Mouse (Mus musculus) heart, adult 2 months (tissue): ENCODE measurements around the gene Fgd3. TPM values are rescaled to one million over a fixed set of nuclear protein-coding genes. Genes with fewer than 3 reads are reported as not detected.
A peak's percentile ranks its signal among the peaks of the same experiment; 100 is the strongest.

Source experiments
- DNase-seq, 2 experiments: peaks; one replicate each; pipeline ENCODE4 v3.0.0; 2021
- H3K27ac ChIP-seq: fragments of 200-600 bp; 2 replicates; pipeline ENCODE4 v1.8.1; 2022
- H3K27me3 ChIP-seq: fragments of 200-500 bp; 2 replicates; pipeline ENCODE4 v1.6.1; 2012; ENCODE audit warnings: mild to moderate bottlenecking, low read length, inconsistent platforms, mixed read lengths; ENCODE audit not compliant: control insufficient read depth, insufficient read depth
- H3K36me3 ChIP-seq: fragments of 200-500 bp; 2 replicates; pipeline ENCODE4 v1.6.1; 2012; ENCODE audit warnings: low read length, inconsistent platforms; ENCODE audit not compliant: control insufficient read depth, insufficient read depth
- H3K4me1 ChIP-seq: fragments of 200-500 bp; 2 replicates; pipeline ENCODE4 v1.6.1; 2011; ENCODE audit warnings: low read length; ENCODE audit not compliant: control insufficient read depth, insufficient read depth
- H3K4me3 ChIP-seq: fragments of 200-600 bp; 2 replicates; pipeline ENCODE4 v1.8.1; 2022
- H3K79me2 ChIP-seq: fragments of 200-500 bp; replicated peaks from 2 replicates; pipeline ENCODE4 v1.6.1; 2012; ENCODE audit warnings: mild to moderate bottlenecking, inconsistent platforms, low read length, moderate library complexity, mixed read lengths; ENCODE audit not compliant: control insufficient read depth, insufficient read depth
- H3K9ac ChIP-seq: fragments of 200-500 bp; 2 replicates; pipeline ENCODE4 v1.6.1; 2012; ENCODE audit warnings: low read depth, mild to moderate bottlenecking, control low read depth, inconsistent platforms, low read length, mixed read lengths
- CTCF ChIP-seq: fragments of 200-600 bp; IDR thresholded peaks from 2 replicates; pipeline ENCODE4 v1.8.1; 2022; ENCODE audit warnings: antibody characterized with exemption, mild to moderate bottlenecking, moderate library complexity
- EP300 ChIP-seq: fragments of 200-500 bp; IDR thresholded peaks from 2 replicates; pipeline ENCODE4 v1.6.1; 2011; ENCODE audit warnings: low read depth, low read length, control low read depth; ENCODE audit not compliant: insufficient read depth
- POLR2A ChIP-seq: fragments of 200-500 bp; IDR thresholded peaks from 2 replicates; pipeline ENCODE4 v1.6.1; 2011; ENCODE audit warnings: mild to moderate bottlenecking, low read depth, low read length, control low read depth; ENCODE audit not compliant: insufficient read depth
- WGBS: fragments of 180-500 bp; shearing (Covaris S2); methylation state at CpG from one replicate; pipeline ENCODE4 v1.1.7; 2018; 5-methylcytosine and 5-hydroxymethylcytosine counted together
- intact Hi-C: fragments of 180-260 bp; cut with DNase I; formaldehyde crosslinking; loops from one replicate; pipeline ENCODE4 v1.15.1; 2025
- polyA plus RNA-seq: library from polyadenylated mRNA; depleted of rRNA; stranded (reverse); fragments of >200 nt; gene quantifications from 2 replicates; pipeline ENCODE4 v1.2.3, GENCODE M21; 2012
- total RNA-seq, 2 experiments: library from RNA; stranded (reverse); gene quantifications; 2 replicates each; pipeline ENCODE4 v1.2.3; 2021

Fgd3 gene
- total and polyA plus RNA-seq, 3 experiments: 0.96 to 1.0 (median 0.96) TPM

GRCm38 (mm10) chr13:49238737-49239136 lies 81.4 kb downstream of the Fgd3 start:
- no peak for DNase-seq
- H3K27me3 ChIP-seq: no peaks in the 10 kb centered on the region
- no peak overlapping the region for H3K9ac ChIP-seq
- TF ChIP-seq CTCF (no peak), EP300 (no peak), POLR2A (no peak)
- no peak overlapping the region for H3K4me3 ChIP-seq
- H3K36me3 ChIP-seq: no peaks in the 10 kb centered on the region
- intact Hi-C loops: no loop called here
- no peak overlapping the region for H3K27ac ChIP-seq
- 96% methylated on average over 8 of the region's 8 CpGs for WGBS
- H3K4me1 ChIP-seq: no peaks in the 10 kb centered on the region
- no peaks in the 10 kb centered on the region for H3K79me2 ChIP-seq

DNA sequence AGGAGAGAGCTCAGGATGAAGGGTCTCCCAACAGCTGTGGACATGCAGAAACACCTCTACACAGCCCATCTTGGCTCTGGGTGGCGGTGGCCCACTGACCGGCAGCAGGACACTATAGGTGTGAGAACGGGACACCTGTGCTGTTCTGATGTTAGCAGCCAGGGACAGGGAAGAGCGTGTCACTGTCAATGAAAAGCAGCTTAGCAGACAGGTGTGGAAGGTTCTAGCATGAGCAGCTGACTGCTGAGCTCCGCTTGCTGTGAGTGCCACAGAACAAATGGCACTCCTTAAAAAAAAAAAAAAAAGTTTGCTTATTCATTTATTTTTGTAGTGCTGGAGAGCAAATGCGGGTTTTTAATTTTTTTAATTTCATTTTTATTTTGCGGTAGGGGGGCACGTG lies 82.5 kb downstream of the Fgd3 start:
- no peaks in the 10 kb centered on the region for H3K79me2 ChIP-seq
- no peaks in the 10 kb centered on the region for H3K4me1 ChIP-seq
- intact Hi-C loops: no loop called here
- WGBS: 82% methylated on average over 8 of the region's 8 CpGs
- DNase-seq: no peak
- H3K9ac ChIP-seq: no peak overlapping the region
- no peaks in the 10 kb centered on the region for H3K36me3 ChIP-seq
- no peak overlapping the region for H3K27ac ChIP-seq
- TF ChIP-seq POLR2A: no peak
- TF ChIP-seq EP300: no peak
- no peak overlapping the region for H3K4me3 ChIP-seq
- no peaks in the 10 kb centered on the region for H3K27me3 ChIP-seq

GRCm38 (mm10) chr13:49234711-49235110 lies 85.4 kb downstream of the Fgd3 start:
- no peak for DNase-seq
- Histone ChIP-seq H3K79me2 (no peaks in the 10 kb centered on the region), H3K9ac (no peak overlapping the region), H3K4me3 (no peak overlapping the region), H3K27me3 (no peaks in the 10 kb centered on the region), H3K36me3 (no peaks in the 10 kb centered on the region), H3K4me1 (no peaks in the 10 kb centered on the region), H3K27ac (no peak overlapping the region)
- WGBS: 96% methylated on average over 4 of the region's 4 CpGs
- intact Hi-C loops: no loop called here
- no peak for TF ChIP-seq POLR2A
- peak; percentile 11; the same call in 1 of the 2 replicates for TF ChIP-seq CTCF

DNA sequence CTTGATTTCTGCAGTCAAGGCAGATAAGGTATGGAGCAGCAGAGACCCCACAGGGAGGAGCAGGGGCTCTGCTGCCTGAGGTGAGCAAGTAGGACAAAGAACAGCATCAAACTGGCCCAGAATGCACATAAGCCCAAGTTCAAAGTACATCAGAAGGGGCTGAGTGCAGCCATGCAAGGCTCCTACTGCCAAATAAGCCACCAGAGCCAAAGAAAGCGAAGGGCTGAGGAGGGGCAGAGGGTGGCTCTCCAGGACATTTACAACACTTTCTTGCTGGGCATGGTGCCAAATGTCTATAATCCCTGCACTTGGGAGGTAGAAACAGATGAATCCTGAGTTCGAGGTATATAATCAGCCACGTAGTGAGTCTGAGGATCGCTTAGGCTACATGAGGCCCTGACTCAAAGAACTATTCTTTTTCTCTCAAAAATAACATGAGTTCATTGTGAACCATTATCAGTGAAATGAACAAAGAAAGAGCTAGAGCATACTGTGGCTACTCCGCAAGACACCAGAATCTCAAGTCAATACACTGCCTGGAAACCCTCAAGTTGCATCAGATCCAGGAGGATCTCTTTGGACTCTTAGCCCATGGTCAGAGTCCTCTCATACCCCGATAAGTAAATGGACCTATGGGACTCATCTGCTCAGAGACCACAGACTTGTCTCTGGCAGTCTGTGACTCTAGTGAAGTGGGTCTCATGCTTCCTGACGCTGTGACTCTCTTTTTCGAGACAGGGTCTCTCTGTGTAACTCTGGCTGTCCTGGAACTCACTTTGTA lies 86.1 kb downstream of the Fgd3 start:
- no peaks in the 10 kb centered on the region for H3K36me3 ChIP-seq
- intact Hi-C loops: no loop called here
- DNase-seq: no peak
- no peaks in the 10 kb centered on the region for H3K27me3 ChIP-seq
- 89% methylated on average over 8 of the region's 8 CpGs for WGBS
- H3K79me2 ChIP-seq: no peaks in the 10 kb centered on the region
- H3K27ac ChIP-seq: no peak overlapping the region
- no peak overlapping the region for H3K9ac ChIP-seq
- TF ChIP-seq EP300: no peak
- no peak for TF ChIP-seq POLR2A
- no peak overlapping the region for H3K4me3 ChIP-seq
- no peaks in the 10 kb centered on the region for H3K4me1 ChIP-seq

DNA sequence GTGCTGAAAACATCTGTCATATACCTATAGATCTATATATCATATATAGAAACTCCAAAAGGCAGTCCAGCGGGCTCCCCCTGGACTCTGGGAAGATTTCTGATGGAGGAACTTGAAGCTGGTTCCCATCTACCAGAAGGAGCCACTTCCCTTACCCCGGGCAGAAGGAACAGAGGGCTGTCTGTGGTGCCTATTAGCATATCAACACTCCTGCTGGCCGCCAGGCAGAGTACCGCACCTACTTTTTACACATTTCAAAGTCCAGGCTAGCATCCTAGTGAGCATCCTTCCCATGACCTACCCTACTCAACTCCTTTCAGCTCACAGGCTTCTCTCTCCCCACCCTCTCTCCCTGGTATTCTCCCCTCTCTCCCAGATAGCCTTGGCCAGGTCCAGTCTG lies 94.5 kb downstream of the Fgd3 start:
- DNase-seq: no peak
- Histone ChIP-seq H3K9ac (no peak overlapping the region), H3K27me3 (no peaks in the 10 kb centered on the region), H3K79me2 (no peaks in the 10 kb centered on the region), H3K4me3 (no peak overlapping the region), H3K36me3 (no peaks in the 10 kb centered on the region), H3K4me1 (no peaks in the 10 kb centered on the region), H3K27ac (no peak overlapping the region)
- TF ChIP-seq CTCF: no peak
- no peak for TF ChIP-seq EP300
- no peak for TF ChIP-seq POLR2A
- intact Hi-C loops: no loop called here
- WGBS: 51% methylated on average over 4 of the region's 4 CpGs

- intact Hi-C loops: no loop called here
- Histone ChIP-seq H3K36me3 (no peaks in the 10 kb centered on the region), H3K4me3 (no peak overlapping the region), H3K9ac (no peak overlapping the region), H3K27ac (no peak overlapping the region), H3K27me3 (no peaks in the 10 kb centered on the region), H3K4me1 (no peaks in the 10 kb centered on the region), H3K79me2 (no peaks in the 10 kb centered on the region)
- WGBS: 73% methylated on average over 3 of the region's 3 CpGs
- TF ChIP-seq POLR2A (no peak), EP300 (no peak)
- no peak for DNase-seq
Measured at GRCm38 (mm10) chr13:49225159-49225558, 95.0 kb downstream of the Fgd3 start.
